Mouse (Mus musculus): ENCODE measurements around the gene Camk2d. TPM values are rescaled to one million over a fixed set of nuclear protein-coding genes. Genes with fewer than 3 reads are reported as not detected.
A peak's percentile ranks its signal among the peaks of the same experiment; 100 is the strongest.

Gene Camk2d
- polyA plus RNA-seq, 1 experiment from 2014 or later: 40.9 TPM

- DNase-seq (ENCODE audit: low spot score) (no peak), ATAC-seq (ENCODE audit: low read depth) (no peak)
- Histone ChIP-seq H3K36me3 (ENCODE audit: control insufficient read depth, insufficient read depth, low read length) (no peaks in the 10 kb centered on the region; the same call in 1 of the 2 replicates), H3K4me1 (ENCODE audit: control insufficient read depth, insufficient read depth, low read length) (no peaks in the 10 kb centered on the region), H3K27ac (replicated peaks; ENCODE audit: low read depth, low read length) (no peak overlapping the region), H3K27me3 (replicated peaks; ENCODE audit: control insufficient read depth, insufficient read depth, low read length) (no peaks in the 10 kb centered on the region), H3K4me3 (ENCODE audit: low read depth, low read length) (no peak overlapping the region), H3K9ac (ENCODE audit: low read depth, low read length) (no peak overlapping the region), H3K4me2 (ENCODE audit: low read depth, low read length) (no peak overlapping the region), H3K9me3 (ENCODE audit: control insufficient read depth, low read length) (no peaks in the 10 kb centered on the region)
- 80% methylated on average over 5 of the region's 5 CpGs for WGBS
These were observed 238.6 kb downstream of the Camk2d start for GRCm38 (mm10) chr3:126834641-126835167.

GRCm38 (mm10) chr3:126842780-126843179 is 246.7 kb downstream of the Camk2d start:
- WGBS: 81% methylated on average over 9 of the region's 9 CpGs
- H3K36me3 ChIP-seq (ENCODE audit: control insufficient read depth, insufficient read depth, low read length): peaks cover 10% of the 10 kb centered on the region; the same call in 1 of the 2 replicates
- no peak for ATAC-seq (ENCODE audit: low read depth)

GRCm38 (mm10) chr3:126844809-126845208 is 248.7 kb downstream of the Camk2d start:
- no peaks in the 10 kb centered on the region for H3K9me3 ChIP-seq (ENCODE audit: control insufficient read depth, low read length)
- WGBS: 94% methylated on average over 7 of the region's 7 CpGs
- H3K27ac ChIP-seq (replicated peaks; ENCODE audit: low read depth, low read length): no peak overlapping the region
- H3K9ac ChIP-seq (ENCODE audit: low read depth, low read length): no peak overlapping the region
- no peaks in the 10 kb centered on the region for H3K4me1 ChIP-seq (ENCODE audit: control insufficient read depth, insufficient read depth, low read length)
- DNase-seq (ENCODE audit: low spot score) (no peak), ATAC-seq (ENCODE audit: low read depth) (no peak)
- H3K27me3 ChIP-seq (replicated peaks; ENCODE audit: control insufficient read depth, insufficient read depth, low read length): no peaks in the 10 kb centered on the region
- H3K36me3 ChIP-seq (ENCODE audit: control insufficient read depth, insufficient read depth, low read length): peaks cover 10% of the 10 kb centered on the region; the same call in 1 of the 2 replicates
- H3K4me3 ChIP-seq (ENCODE audit: low read depth, low read length): no peak overlapping the region
- no peak overlapping the region for H3K4me2 ChIP-seq (ENCODE audit: low read depth, low read length)

More at GRCm38 (mm10) chr3:126842780-126843179, 246.7 kb downstream of the Camk2d start:
- Histone ChIP-seq H3K9me3 (ENCODE audit: control insufficient read depth, low read length) (no peaks in the 10 kb centered on the region), H3K9ac (ENCODE audit: low read depth, low read length) (no peak overlapping the region), H3K4me1 (ENCODE audit: control insufficient read depth, insufficient read depth, low read length) (no peaks in the 10 kb centered on the region), H3K4me2 (ENCODE audit: low read depth, low read length) (no peak overlapping the region), H3K27ac (replicated peaks; ENCODE audit: low read depth, low read length) (no peak overlapping the region), H3K27me3 (replicated peaks; ENCODE audit: control insufficient read depth, insufficient read depth, low read length) (no peaks in the 10 kb centered on the region), H3K4me3 (ENCODE audit: low read depth, low read length) (no peak overlapping the region)
- DNase-seq (ENCODE audit: low spot score): no peak

GRCm38 (mm10) chr3:126848081-126848480 is 252.0 kb downstream of the Camk2d start:
- ATAC-seq (ENCODE audit: low read depth) (no peak), DNase-seq (ENCODE audit: low spot score) (no peak)
- H3K9ac ChIP-seq (ENCODE audit: low read depth, low read length): no peak overlapping the region
- no peaks in the 10 kb centered on the region for H3K4me1 ChIP-seq (ENCODE audit: control insufficient read depth, insufficient read depth, low read length)
- H3K36me3 ChIP-seq (ENCODE audit: control insufficient read depth, insufficient read depth, low read length): no peaks in the 10 kb centered on the region
- no peak overlapping the region for H3K4me2 ChIP-seq (ENCODE audit: low read depth, low read length)
- H3K27me3 ChIP-seq (replicated peaks; ENCODE audit: control insufficient read depth, insufficient read depth, low read length): no peaks in the 10 kb centered on the region
- no peak overlapping the region for H3K27ac ChIP-seq (replicated peaks; ENCODE audit: low read depth, low read length)
- no peaks in the 10 kb centered on the region for H3K9me3 ChIP-seq (ENCODE audit: control insufficient read depth, low read length)
- H3K4me3 ChIP-seq (ENCODE audit: low read depth, low read length): no peak overlapping the region
- WGBS: 93% methylated on average over 1 of the region's 1 CpGs

GRCm38 (mm10) chr3:126860442-126860841 is 264.3 kb downstream of the Camk2d start:
- DNase-seq (ENCODE audit: low spot score) (no peak), ATAC-seq (ENCODE audit: low read depth) (no peak)
- Histone ChIP-seq H3K9me3 (ENCODE audit: control insufficient read depth, low read length) (no peaks in the 10 kb centered on the region), H3K27me3 (replicated peaks; ENCODE audit: control insufficient read depth, insufficient read depth, low read length) (no peaks in the 10 kb centered on the region), H3K27ac (replicated peaks; ENCODE audit: low read depth, low read length) (no peak overlapping the region), H3K4me2 (ENCODE audit: low read depth, low read length) (no peak overlapping the region), H3K4me3 (ENCODE audit: low read depth, low read length) (no peak overlapping the region), H3K36me3 (ENCODE audit: control insufficient read depth, insufficient read depth, low read length) (no peaks in the 10 kb centered on the region), H3K9ac (ENCODE audit: low read depth, low read length) (no peak overlapping the region), H3K4me1 (ENCODE audit: control insufficient read depth, insufficient read depth, low read length) (no peaks in the 10 kb centered on the region)

GRCm38 (mm10) chr3:126869561-126869960 is 273.5 kb downstream of the Camk2d start:
- H3K27me3 ChIP-seq (replicated peaks; ENCODE audit: control insufficient read depth, insufficient read depth, low read length): no peaks in the 10 kb centered on the region
- no peaks in the 10 kb centered on the region for H3K9me3 ChIP-seq (ENCODE audit: control insufficient read depth, low read length)
- no peak overlapping the region for H3K4me3 ChIP-seq (ENCODE audit: low read depth, low read length)
- ATAC-seq (ENCODE audit: low read depth) (peak; percentile 96), DNase-seq (ENCODE audit: low spot score) (peak; percentile 67)
- no peak overlapping the region for H3K4me2 ChIP-seq (ENCODE audit: low read depth, low read length)
- WGBS: 78% methylated on average over 3 of the region's 3 CpGs
- no peaks in the 10 kb centered on the region for H3K4me1 ChIP-seq (ENCODE audit: control insufficient read depth, insufficient read depth, low read length)
- no peaks in the 10 kb centered on the region for H3K36me3 ChIP-seq (ENCODE audit: control insufficient read depth, insufficient read depth, low read length)
- no peak overlapping the region for H3K27ac ChIP-seq (replicated peaks; ENCODE audit: low read depth, low read length)
- no peak overlapping the region for H3K9ac ChIP-seq (ENCODE audit: low read depth, low read length)

- no peak overlapping the region for H3K4me3 ChIP-seq (ENCODE audit: low read depth, low read length)
- H3K4me1 ChIP-seq (ENCODE audit: control insufficient read depth, insufficient read depth, low read length): no peaks in the 10 kb centered on the region
- no peak overlapping the region for H3K27ac ChIP-seq (replicated peaks; ENCODE audit: low read depth, low read length)
- no peaks in the 10 kb centered on the region for H3K9me3 ChIP-seq (ENCODE audit: control insufficient read depth, low read length)
- no peaks in the 10 kb centered on the region for H3K27me3 ChIP-seq (replicated peaks; ENCODE audit: control insufficient read depth, insufficient read depth, low read length)
- H3K36me3 ChIP-seq (ENCODE audit: control insufficient read depth, insufficient read depth, low read length): no peaks in the 10 kb centered on the region
- WGBS: 90% methylated on average over 1 of the region's 1 CpGs
- H3K4me2 ChIP-seq (ENCODE audit: low read depth, low read length): no peak overlapping the region
- DNase-seq (ENCODE audit: low spot score): no peak
- no peak for ATAC-seq (ENCODE audit: low read depth)
- no peak overlapping the region for H3K9ac ChIP-seq (ENCODE audit: low read depth, low read length)
These were observed 274.6 kb downstream of the Camk2d start for GRCm38 (mm10) chr3:126870688-126871087.

- Histone ChIP-seq H3K9ac (ENCODE audit: low read depth, low read length) (no peak overlapping the region), H3K4me3 (ENCODE audit: low read depth, low read length) (no peak overlapping the region), H3K4me1 (ENCODE audit: control insufficient read depth, insufficient read depth, low read length) (no peaks in the 10 kb centered on the region), H3K27me3 (replicated peaks; ENCODE audit: control insufficient read depth, insufficient read depth, low read length) (no peaks in the 10 kb centered on the region), H3K27ac (replicated peaks; ENCODE audit: low read depth, low read length) (no peak overlapping the region), H3K9me3 (ENCODE audit: control insufficient read depth, low read length) (no peaks in the 10 kb centered on the region), H3K4me2 (ENCODE audit: low read depth, low read length) (no peak overlapping the region), H3K36me3 (ENCODE audit: control insufficient read depth, insufficient read depth, low read length) (no peaks in the 10 kb centered on the region)
- DNase-seq (ENCODE audit: low spot score) (no peak), ATAC-seq (ENCODE audit: low read depth) (no peak)
- WGBS: 37% methylated on average over 1 of the region's 1 CpGs
These were observed 282.1 kb downstream of the Camk2d start for GRCm38 (mm10) chr3:126878233-126878632.

GRCm38 (mm10) chr3:126886090-126886489 is 290.0 kb downstream of the Camk2d start:
- DNase-seq (ENCODE audit: low spot score): no peak
- Histone ChIP-seq H3K4me1 (ENCODE audit: control insufficient read depth, insufficient read depth, low read length) (no peaks in the 10 kb centered on the region), H3K27me3 (replicated peaks; ENCODE audit: control insufficient read depth, insufficient read depth, low read length) (no peaks in the 10 kb centered on the region), H3K36me3 (ENCODE audit: control insufficient read depth, insufficient read depth, low read length) (no peaks in the 10 kb centered on the region), H3K9me3 (ENCODE audit: control insufficient read depth, low read length) (no peaks in the 10 kb centered on the region), H3K4me3 (ENCODE audit: low read depth, low read length) (no peak overlapping the region), H3K4me2 (ENCODE audit: low read depth, low read length) (no peak overlapping the region), H3K9ac (ENCODE audit: low read depth, low read length) (no peak overlapping the region), H3K27ac (replicated peaks; ENCODE audit: low read depth, low read length) (no peak overlapping the region)
- no peak for ATAC-seq (ENCODE audit: low read depth)
- 70% methylated on average over 4 of the region's 4 CpGs for WGBS

Measured in embryonic facial prominence, embryonic 14.5 days (tissue).